Mouse (Mus musculus): ENCODE measurements around the gene Hmx1. TPM values are rescaled to one million over a fixed set of nuclear protein-coding genes. Genes with fewer than 3 reads are reported as not detected.

The Hmx1 gene
- total and polyA plus RNA-seq, 3 experiments = not detected

GRCm38 (mm10) chr5:35441411-35441810 lies 52.5 kb downstream of the Hmx1 start:
- Histone ChIP-seq H3K4me3 (ENCODE audit: control insufficient read depth in 1 of 2, insufficient read depth in 1 of 2, low read depth in 2 of 2, low read length in 2 of 2) (no peak overlapping the region), H3K9ac (ENCODE audit: control insufficient read depth, low read depth, low read length, poor library complexity, severe bottlenecking) (no peak overlapping the region), H3K27me3 (ENCODE audit: control insufficient read depth in 1 of 2, insufficient read depth in 2 of 2, low read length in 2 of 2) (no peaks in the 10 kb centered on the region), H3K36me3 (ENCODE audit: control insufficient read depth in 1 of 2, insufficient read depth in 2 of 2, low read length in 2 of 2) (no peaks in the 10 kb centered on the region), H3K9me3 (replicated peaks; ENCODE audit: insufficient read depth, low read length) (no peaks in the 10 kb centered on the region), H3K27ac (ENCODE audit: control insufficient read depth, low read depth, low read length) (no peak overlapping the region), H3K4me1 (ENCODE audit: control insufficient read depth in 1 of 2, insufficient read depth in 2 of 2, low read length in 2 of 2) (no peaks in the 10 kb centered on the region), H3K79me2 (ENCODE audit: control insufficient read depth, insufficient read depth, low read length, poor library complexity) (no peaks in the 10 kb centered on the region)
- DNase-seq (ENCODE audit: low read depth, low spot score) = no peak
- TF ChIP-seq MAFK (IDR thresholded peaks at IDR 0.05; ENCODE audit: borderline replicate concordance, low read depth, low read length) (no peak), TAL1 (IDR thresholded peaks at IDR 0.05; ENCODE audit: low read length) (no peak), RCOR1 (IDR thresholded peaks at IDR 0.05; ENCODE audit: low read depth, low read length) (no peak), E2F4 (IDR thresholded peaks at IDR 0.05; ENCODE audit: borderline replicate concordance, low read depth, low read length) (no peak), BHLHE40 (IDR thresholded peaks at IDR 0.05; ENCODE audit: borderline replicate concordance, low read depth, low read length) (no peak), MAZ (IDR thresholded peaks at IDR 0.05; ENCODE audit: low read depth, low read length) (no peak), MAX (IDR thresholded peaks at IDR 0.05; ENCODE audit: low read length) (no peak), NELFE (IDR thresholded peaks at IDR 0.05; ENCODE audit: low read depth, low read length) (no peak)

DNA sequence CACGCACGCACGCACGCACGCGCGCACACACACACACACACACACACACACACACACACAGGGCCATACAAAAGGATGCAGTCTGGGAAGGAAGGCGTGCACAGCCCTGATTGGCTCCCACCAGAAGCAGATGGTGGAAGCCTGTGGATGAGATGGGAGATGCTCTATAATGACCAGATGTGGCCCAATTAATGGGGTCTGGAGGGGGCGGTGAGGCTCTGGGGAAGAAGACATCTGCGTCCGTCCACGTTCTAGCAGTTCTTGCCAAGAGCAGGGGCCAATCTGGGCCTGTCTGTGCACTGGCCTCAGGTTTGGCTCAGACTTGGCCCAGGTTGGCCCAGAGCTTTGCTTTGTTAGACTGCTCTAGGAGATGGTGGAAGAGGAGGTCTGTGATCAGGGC lies 55.8 kb downstream of the Hmx1 start:
- no peak overlapping the region for H3K4me3 ChIP-seq (ENCODE audit: control insufficient read depth in 1 of 2, insufficient read depth in 1 of 2, low read depth in 2 of 2, low read length in 2 of 2)
- no peaks in the 10 kb centered on the region for H3K9me3 ChIP-seq (replicated peaks; ENCODE audit: insufficient read depth, low read length)
- no peak overlapping the region for H3K27ac ChIP-seq (ENCODE audit: control insufficient read depth, low read depth, low read length)
- H3K79me2 ChIP-seq (ENCODE audit: control insufficient read depth, insufficient read depth, low read length, poor library complexity) = no peaks in the 10 kb centered on the region
- TF ChIP-seq GABPA (IDR thresholded peaks at IDR 0.05; ENCODE audit: low read depth, low read length) (no peak), POLR2A (IDR thresholded peaks at IDR 0.05; ENCODE audit: control insufficient read depth in 1 of 2, insufficient read depth in 1 of 2, low read depth in 1 of 2, low read length in 2 of 2, poor library complexity in 1 of 2) (no peak), EP300 (IDR thresholded peaks at IDR 0.05; ENCODE audit: low read depth in 1 of 2, low read length in 2 of 2) (no peak), ZNF384 (IDR thresholded peaks at IDR 0.05; ENCODE audit: low read depth, low read length) (no peak), USF2 (IDR thresholded peaks at IDR 0.05; ENCODE audit: borderline replicate concordance in 1 of 2, insufficient read depth in 1 of 2, low read depth in 1 of 2, low read length in 2 of 2) (no peak), NRF1 (IDR thresholded peaks at IDR 0.05; ENCODE audit: insufficient read depth, low read depth, low read length, poor library complexity, severe bottlenecking) (no peak), RAD21 (IDR thresholded peaks at IDR 0.05; ENCODE audit: low read depth, low read length) (no peak), ETS1 (IDR thresholded peaks at IDR 0.05; ENCODE audit: low read depth, low read length) (no peak), POLR2AphosphoS2 (IDR thresholded peaks at IDR 0.05; ENCODE audit: low read length) (no peak), E2F4 (IDR thresholded peaks at IDR 0.05; ENCODE audit: borderline replicate concordance, low read depth, low read length) (no peak), HCFC1 (IDR thresholded peaks at IDR 0.05; ENCODE audit: low read depth, low read length) (no peak), SIN3A (IDR thresholded peaks at IDR 0.05; ENCODE audit: low read length) (no peak)
- H3K9ac ChIP-seq (ENCODE audit: control insufficient read depth, low read depth, low read length, poor library complexity, severe bottlenecking) = no peak overlapping the region
- DNase-seq (ENCODE audit: low read depth, low spot score) = no peak
- no peaks in the 10 kb centered on the region for H3K4me1 ChIP-seq (ENCODE audit: control insufficient read depth in 1 of 2, insufficient read depth in 2 of 2, low read length in 2 of 2)
- no peaks in the 10 kb centered on the region for H3K27me3 ChIP-seq (ENCODE audit: control insufficient read depth in 1 of 2, insufficient read depth in 2 of 2, low read length in 2 of 2)
- H3K36me3 ChIP-seq (ENCODE audit: control insufficient read depth in 1 of 2, insufficient read depth in 2 of 2, low read length in 2 of 2) = no peaks in the 10 kb centered on the region

All from MEL (cell line).